Mouse (Mus musculus) gastrocnemius, postnatal 14 days (tissue): ENCODE measurements around the gene Wfdc9. TPM values are rescaled to one million over a fixed set of nuclear protein-coding genes. Genes with fewer than 3 reads are reported as not detected.
"Not testable (repeated sequence)": the region's sequence is repeated elsewhere in the genome, so short reads cannot be mapped to it uniquely, and the experiment has no call there.

Source experiments
- DNase-seq: peaks from one replicate; pipeline ENCODE4 v3.0.0; 2021; ENCODE audit warnings: mixed read lengths
- intact Hi-C: fragments of 180-260 bp; cut with DNase I; formaldehyde crosslinking; loops from one replicate; pipeline ENCODE4 v1.15.1; 2025; ENCODE audit warnings: low total_unique reads
- total RNA-seq, 2 experiments: library from RNA; stranded (reverse); gene quantifications; 2 replicates each; pipeline ENCODE4 v1.2.3; 2021

Gene Wfdc9
- total RNA-seq, 2 experiments from 2014 or later, result not detected

DNA sequence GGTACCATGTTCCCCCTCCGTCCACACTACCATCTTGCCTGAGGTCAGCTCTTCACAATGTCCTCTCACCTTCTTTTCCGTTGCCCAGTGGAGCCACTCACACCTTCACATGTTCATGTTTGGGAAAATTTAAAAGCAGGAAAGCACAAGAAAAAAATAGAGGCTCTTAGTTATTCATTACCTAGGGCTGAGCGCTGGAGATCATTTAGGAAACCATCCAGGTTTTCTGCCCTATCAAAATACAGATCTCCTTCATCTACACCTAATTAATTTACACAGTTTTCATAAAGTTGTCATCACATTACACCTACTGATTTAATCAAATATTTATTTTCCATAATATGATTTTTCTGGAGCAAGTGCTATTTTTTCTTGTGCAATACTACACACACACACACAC lies 17.7 kb downstream of the Wfdc9 start, which contains the start of gene Wfdc16:
Wfdc16 (minus strand) TSS at position 101 of the 400 bp plus-strand sequence.
- intact Hi-C loops, result no loop called here
- no peak for DNase-seq

DNA sequence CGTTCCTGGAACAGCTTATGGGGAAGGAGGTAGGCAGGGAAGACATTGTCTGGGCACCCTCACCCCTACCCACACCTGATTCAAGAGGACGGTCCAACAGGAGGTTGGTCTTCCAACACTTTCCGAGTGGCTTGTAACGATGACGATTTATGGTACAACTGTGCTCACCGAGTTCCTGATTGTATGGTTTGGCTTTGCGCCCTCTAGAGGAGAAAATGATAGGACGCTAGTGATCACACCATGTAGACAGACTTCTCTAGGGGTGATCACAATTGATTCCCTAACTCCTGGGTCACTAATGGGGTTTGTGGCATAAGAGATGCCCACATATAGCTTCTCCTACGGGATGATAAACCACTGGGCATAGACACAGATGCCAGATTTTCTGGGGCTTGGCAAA lies 21.1 kb downstream of the Wfdc9 start:
- intact Hi-C loops, result no loop called here
- no peak for DNase-seq

DNA sequence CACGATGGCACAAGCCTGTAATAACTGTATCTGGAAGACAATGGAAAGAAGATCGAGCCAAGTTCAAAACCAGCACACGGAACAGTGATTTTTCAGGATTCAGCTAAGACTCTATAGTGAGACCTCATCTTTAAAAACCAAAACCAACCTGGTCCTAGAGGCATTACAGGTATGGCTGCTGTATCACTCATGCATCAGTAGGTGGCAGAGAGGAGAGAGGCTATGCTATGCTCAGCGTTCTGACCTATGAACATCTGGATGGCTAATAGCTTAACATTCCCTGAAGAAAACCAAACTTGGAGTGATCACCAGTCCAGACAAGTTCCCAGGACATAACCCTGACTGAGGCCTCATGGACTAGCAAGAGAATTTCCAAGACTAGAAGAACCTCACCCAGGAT lies 34.6 kb downstream of the Wfdc9 start:
- intact Hi-C loops, result no loop called here
- no peak for DNase-seq

DNA sequence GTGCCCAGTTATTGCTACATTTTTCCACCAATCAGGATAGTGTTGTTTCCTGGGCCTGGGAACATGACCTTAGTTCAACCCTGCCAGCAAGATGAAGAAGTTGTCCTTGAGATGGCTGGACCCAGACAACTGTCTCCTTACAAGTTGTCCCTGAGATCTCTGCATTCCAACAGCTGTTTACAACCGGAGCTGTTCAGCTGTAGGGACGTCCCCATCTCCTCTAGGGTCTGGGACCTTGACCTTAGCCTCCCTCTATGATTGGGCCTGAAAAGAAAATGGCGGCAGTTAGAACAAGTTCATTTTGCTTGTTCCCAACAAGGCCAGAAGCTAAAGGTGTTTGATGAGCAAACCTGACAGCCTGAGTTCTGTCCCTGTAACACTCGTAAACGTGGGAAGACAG lies 37.3 kb downstream of the Wfdc9 start:
- DNase-seq, result no peak
- intact Hi-C loops, result no loop called here

- intact Hi-C loops, result no loop called here
- no peak for DNase-seq
Measured at GRCm38 (mm10) chr2:164615386-164615785, 41.0 kb downstream of the Wfdc9 start.

DNA sequence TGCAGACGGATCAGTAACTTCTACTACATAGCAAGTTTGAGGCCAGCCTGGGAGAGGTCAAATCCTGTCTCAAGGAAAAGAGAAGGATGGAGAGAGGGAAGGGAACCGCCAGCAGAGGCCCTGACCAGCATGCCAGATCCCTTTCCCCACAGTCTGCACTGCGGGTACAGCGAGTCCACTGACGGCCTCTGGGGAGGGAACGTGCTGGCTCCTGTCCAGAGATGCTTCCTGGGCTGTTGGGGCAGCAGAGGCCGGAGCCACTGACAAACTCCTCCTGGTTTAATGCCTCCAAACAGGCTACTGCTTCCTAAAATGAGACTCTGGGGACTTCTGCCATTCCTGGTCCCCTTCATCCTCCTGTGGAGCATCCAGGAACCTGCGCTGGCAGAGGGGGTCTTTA lies 42.9 kb downstream of the Wfdc9 start, which contains the start of the genes Wfdc6b and Wfdc8:
Wfdc6b (plus strand) TSS at position 52 of the 400 bp plus-strand sequence.
Wfdc8 (minus strand) TSS at position 156 of the 400 bp plus-strand sequence.
- intact Hi-C loops, result not testable (repeated sequence)
- DNase-seq, result peak; percentile 31

DNA sequence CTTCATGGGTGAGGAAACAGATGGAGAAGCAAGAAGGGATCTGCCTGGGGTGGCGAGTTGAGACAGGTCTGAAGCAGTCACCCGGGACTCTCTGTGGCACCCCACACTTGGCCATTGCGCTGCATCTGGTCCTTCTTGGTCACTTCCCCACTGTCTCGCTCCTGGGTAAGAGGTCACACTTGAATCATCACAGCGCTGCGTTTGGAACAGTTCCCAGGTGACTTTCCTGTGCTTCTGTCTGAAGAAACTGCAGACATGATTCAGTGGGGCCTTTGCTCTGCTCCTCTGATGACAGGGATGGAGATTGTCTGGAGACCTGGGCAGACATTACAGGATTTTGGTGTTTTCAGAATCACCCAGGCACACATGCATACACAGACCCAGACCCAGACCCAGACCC lies 47.6 kb downstream of the Wfdc9 start:
- DNase-seq, result no peak
- intact Hi-C loops, result no loop called here

DNA sequence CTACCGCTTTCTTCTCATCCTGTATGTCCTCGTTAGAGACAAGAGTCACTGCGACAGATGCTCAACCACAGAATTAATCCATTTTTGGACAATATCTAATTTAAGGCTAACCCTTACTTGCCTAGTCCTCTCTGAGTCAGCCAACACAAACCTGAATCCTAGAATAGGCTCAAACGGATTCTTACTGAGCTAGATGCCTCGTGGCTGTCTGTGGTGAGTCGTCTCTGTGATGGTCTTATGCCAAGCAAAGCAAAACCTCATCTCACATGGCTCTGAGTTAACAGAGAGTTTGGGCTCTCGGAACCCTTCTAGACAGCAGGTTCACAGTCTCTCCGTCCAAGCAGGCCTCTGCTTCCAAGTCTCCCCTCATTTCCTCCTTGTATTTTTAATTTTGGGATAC lies 52.0 kb downstream of the Wfdc9 start:
- intact Hi-C loops, result no loop called here
- DNase-seq, result no peak

DNA sequence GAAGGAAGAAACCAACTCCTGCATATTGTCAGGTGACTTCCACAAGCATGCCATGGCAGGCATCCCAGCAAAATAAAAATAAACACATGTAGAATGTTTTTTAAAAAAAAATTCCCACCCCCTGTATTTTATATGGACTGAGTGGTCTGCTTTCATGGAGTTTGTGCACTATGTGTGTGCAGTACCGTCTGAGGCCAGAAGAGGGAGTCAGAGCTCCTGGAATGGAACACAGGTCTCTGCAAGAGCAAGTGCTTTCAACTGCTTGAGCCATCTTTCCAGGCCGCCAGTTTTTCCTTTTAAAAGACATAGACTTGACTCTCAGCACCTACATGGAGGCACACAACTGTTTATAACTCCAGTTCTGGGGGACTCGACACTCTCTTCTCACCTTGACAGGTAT lies 52.9 kb downstream of the Wfdc9 start:
- intact Hi-C loops, result no loop called here
- no peak for DNase-seq

DNA sequence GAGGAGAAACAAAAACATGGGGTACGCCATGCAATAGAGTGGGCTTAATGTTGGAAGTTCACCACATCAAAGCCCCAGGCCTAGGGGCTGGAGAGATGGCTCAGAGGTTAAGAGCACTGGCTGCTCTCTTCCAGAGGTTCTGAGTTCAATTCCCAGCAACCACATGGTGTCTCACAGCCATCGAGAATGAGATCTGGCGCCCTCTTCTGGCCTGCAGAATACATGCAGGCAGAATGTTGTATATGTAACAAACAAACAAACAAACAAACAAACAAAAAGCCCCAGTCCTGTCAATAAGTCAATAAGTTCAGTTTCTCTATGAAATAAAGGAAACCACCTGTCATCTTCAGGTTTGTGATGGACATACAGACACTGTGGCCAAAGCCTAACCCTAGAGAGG lies 56.2 kb downstream of the Wfdc9 start:
- intact Hi-C loops, result no loop called here
- DNase-seq, result no peak

Other genes starting within 250 kb of the Wfdc9 start
- 10 to 100 TPM; 45.1 to 72.6 TPM for gene Sdc4, start 212.7 kb downstream of the Wfdc9 start, total RNA-seq
- 10 to 100 TPM; 15.0 to 15.6 TPM for gene Sys1, start 199.6 kb downstream of the Wfdc9 start, total RNA-seq
- 1 to 10 TPM in 1 of 2 experiments, under 1 TPM in 1; 0.62 to 2.6 TPM for gene Gm20458, start 195.6 kb downstream of the Wfdc9 start, total RNA-seq
- not detected for gene Trp53tg5, start 182.9 kb downstream of the Wfdc9 start, total RNA-seq
- gene Dbndd2, start 170.5 kb downstream of the Wfdc9 start, total RNA-seq, result 10 to 100 TPM; 14.6 to 20.6 TPM
- 10 to 100 TPM; 36.8 to 41.0 TPM for gene Pigt, start 159.1 kb downstream of the Wfdc9 start, total RNA-seq
- gene Wfdc2, start 94.2 kb downstream of the Wfdc9 start, total RNA-seq, result not detected
- not detected for gene Spint3, start 83.1 kb downstream of the Wfdc9 start, total RNA-seq
- gene Wfdc6a, start 71.1 kb downstream of the Wfdc9 start, total RNA-seq, result not detected
- gene Eppin, start 63.0 kb downstream of the Wfdc9 start, total RNA-seq, result not detected
- gene Wfdc6b, start 43.1 kb downstream of the Wfdc9 start, total RNA-seq, result not detected
- not detected for gene Wfdc8, start 43.0 kb downstream of the Wfdc9 start, total RNA-seq
- gene Wfdc16, start 17.8 kb downstream of the Wfdc9 start, total RNA-seq, result not detected
- gene Wfdc10, start 537 bp downstream of the Wfdc9 start, total RNA-seq, result not detected
- gene Wfdc11, start 17.5 kb upstream of the Wfdc9 start, total RNA-seq, result not detected
- gene Wfdc13, start 28.5 kb upstream of the Wfdc9 start, total RNA-seq, result not detected
- gene Spint4, start 41.9 kb upstream of the Wfdc9 start, total RNA-seq, result not detected
- not detected for gene Spint5, start 58.7 kb upstream of the Wfdc9 start, total RNA-seq
- not detected for gene Wfdc3, start 89.3 kb upstream of the Wfdc9 start, total RNA-seq
- 10 to 100 TPM; 23.4 to 26.6 TPM for gene Dnttip1, start 89.4 kb upstream of the Wfdc9 start, total RNA-seq
- 1 to 10 TPM; 6.9 to 8.1 TPM for gene Ube2c, start 113.3 kb upstream of the Wfdc9 start, total RNA-seq
- over 10,000 TPM; 14,912 to 15,737 TPM for gene Tnnc2, start 123.4 kb upstream of the Wfdc9 start, total RNA-seq
- gene Snx21, start 129.2 kb upstream of the Wfdc9 start, total RNA-seq, result 10 to 100 TPM; 18.0 to 18.7 TPM
- gene Acot8, start 148.3 kb upstream of the Wfdc9 start, total RNA-seq, result 1 to 10 TPM; 9.0 to 9.7 TPM
- 1 to 10 TPM; 1.1 to 1.2 TPM for gene Zswim3, start 148.5 kb upstream of the Wfdc9 start, total RNA-seq
- gene Zswim1, start 166.1 kb upstream of the Wfdc9 start, total RNA-seq, result 1 to 10 TPM; 3.3 to 4.6 TPM
- gene Spata25, start 172.0 kb upstream of the Wfdc9 start, total RNA-seq, result under 1 TPM in 1 of 2 experiments, not detected in 1; 0.49 TPM
- gene Ctsa, start 176.3 kb upstream of the Wfdc9 start, total RNA-seq, result 10 to 100 TPM; 51.4 to 55.2 TPM
- 10 to 100 TPM; 44.8 to 49.4 TPM for gene Neurl2, start 176.9 kb upstream of the Wfdc9 start, total RNA-seq
- 10 to 100 TPM; 19.9 to 22.8 TPM for gene Pltp, start 201.1 kb upstream of the Wfdc9 start, total RNA-seq
- 10 to 100 TPM; 22.2 to 26.6 TPM for gene Pcif1, start 222.7 kb upstream of the Wfdc9 start, total RNA-seq